Mouse (Mus musculus) v-Abl transformed pro-B cells (cell line): ENCODE results near the gene Med22.
"Not testable (repeated sequence)": the region's sequence is repeated elsewhere in the genome, so short reads cannot be mapped to it uniquely, and the experiment has no call there.

Experiments
- in situ Hi-C, 2 experiments: fragments of 400-800 bp; cut with MboI; formaldehyde crosslinking; loops; one replicate each; pipeline ENCODE4 v1.15.1; 2025; ENCODE audit not compliant: unreplicated experiment in 2 of 2

Med22 gene

DNA sequence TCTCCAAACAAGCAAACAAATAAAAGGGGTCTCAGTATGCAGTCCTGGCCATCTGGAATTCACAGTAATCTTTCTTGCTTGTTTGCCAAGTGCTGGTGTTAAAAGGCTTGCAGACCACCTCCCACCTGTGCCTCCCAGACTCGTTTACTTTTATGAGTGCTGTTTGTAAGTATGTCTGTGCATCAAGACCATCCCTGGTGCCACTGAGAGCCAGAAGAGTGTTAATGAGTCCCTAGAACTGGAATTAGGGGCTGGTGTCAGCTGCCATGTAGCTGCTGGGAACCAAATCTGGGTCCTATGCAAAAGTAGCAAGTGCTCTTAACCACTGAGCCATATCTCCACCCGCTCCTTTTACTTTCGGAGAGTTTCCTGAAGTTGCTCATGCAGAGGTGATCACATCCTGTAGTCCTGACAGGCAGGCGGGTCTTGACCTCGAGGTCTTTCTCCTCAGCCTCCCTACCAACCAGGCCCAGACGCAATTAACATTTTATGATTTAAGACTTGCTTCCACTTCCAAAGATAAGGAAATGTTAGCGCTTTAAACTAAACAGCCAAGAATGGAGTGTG lies 8.6 kb downstream of the Med22 start:
- in situ Hi-C loops = loop anchor here (5.0 to 25.0 kb wide), 6 partner anchors 455 to 1640 kb away; partner anchors contain the start of genes Sec16a (in 2 of the 2), Anapc2 (in 1 of the 2), C8g (in 1 of the 2) and Fbxw5 (in 1 of the 2)

DNA sequence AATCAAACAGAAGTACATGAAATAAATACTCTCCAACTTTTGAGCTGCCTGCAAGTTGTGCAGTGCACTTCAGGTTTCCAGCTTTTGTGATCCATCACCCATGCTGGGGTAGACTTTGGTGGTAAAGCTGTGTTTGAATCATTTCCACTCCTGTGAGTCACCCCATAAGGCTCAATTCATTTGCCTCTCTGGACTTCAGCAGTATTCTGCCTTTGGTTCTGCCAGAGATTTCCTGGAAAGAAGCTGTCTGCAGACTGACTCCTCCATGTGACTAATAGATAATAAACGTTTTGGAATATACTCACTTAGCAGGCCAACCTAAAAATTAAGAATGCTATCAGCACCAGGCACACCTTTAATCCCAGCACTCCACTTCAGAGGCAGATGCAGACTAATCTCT lies 9.7 kb downstream of the Med22 start:
- in situ Hi-C loops = loop anchor here (5.0 to 25.0 kb wide), 6 partner anchors 453 to 1638 kb away; partner anchors contain the start of genes Sec16a (in 2 of the 2), Anapc2 (in 1 of the 2), C8g (in 1 of the 2) and Fbxw5 (in 1 of the 2)

- in situ Hi-C loops = loop anchor here in 1 of 2 experiments (10.0 kb wide), 1 partner anchor 241 kb away; no protein-coding TSS in a partner anchor
Measured at GRCm38 (mm10) chr2:26895898-26896297, 14.6 kb downstream of the Med22 start.

DNA sequence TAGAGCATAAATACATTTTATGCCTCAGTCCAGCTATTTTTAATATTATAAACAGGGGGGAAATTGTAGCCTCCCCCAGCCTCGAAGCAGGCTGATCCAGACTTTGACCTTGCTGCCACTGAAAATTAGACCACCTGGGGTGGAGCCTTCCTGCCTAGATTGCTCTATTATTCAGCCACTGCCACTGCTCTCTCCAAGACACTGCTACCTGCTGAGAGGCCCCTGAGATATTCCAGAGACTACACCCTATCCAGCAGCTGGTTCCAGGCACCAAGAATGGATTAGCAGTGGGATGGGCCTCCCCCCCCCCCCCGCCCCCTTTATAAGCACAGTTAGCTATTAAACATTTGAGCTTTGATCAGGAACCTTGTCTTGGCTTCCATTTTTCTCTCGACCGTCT lies 24.3 kb downstream of the Med22 start:
- in situ Hi-C loops = not testable (repeated sequence)

DNA sequence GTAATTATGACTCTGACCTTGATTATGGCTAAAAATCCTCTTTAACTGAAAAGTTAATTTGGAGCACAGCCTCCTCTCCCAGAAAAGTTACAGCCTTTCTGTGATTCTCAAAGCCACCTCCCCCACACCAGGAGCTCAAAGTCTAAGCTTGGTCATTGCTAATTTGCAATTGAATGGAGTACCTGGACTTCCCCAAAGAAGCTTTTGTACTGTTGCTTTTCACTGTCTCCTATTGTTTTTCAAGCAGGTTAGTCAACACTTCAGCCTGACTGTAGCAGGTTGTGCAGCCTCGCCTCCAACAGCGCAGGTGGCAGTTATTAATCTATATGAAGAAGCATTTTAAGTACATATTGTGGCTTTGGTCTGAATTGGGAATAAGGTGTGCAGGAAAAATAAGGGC lies 24.9 kb downstream of the Med22 start:
- in situ Hi-C loops = not testable (repeated sequence)

GRCm38 (mm10) chr2:26878571-26878970 lies 31.9 kb downstream of the Med22 start:
- in situ Hi-C loops = no loop called here

- in situ Hi-C loops = no loop called here
Measured at GRCm38 (mm10) chr2:26870666-26871065, 39.8 kb downstream of the Med22 start.

DNA sequence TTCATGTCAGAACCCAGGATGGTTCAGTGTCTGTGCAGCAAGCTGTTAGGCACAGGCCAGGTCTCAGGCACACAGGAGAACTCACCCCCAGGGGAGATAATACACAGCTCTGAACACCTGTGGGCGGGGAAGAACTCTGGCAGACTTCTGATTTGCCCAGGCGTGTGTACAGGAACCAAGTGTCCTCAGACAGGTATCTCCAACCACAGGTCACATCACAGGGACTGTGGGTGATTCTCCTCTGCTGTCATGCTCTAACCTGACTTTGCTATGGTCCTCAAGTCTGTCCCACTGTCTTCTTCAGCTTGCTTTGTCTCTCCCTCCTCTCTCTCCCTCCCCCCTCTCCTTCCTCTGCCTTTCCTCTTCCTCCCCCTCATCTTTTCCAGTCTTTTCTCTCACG lies 45.6 kb downstream of the Med22 start, which contains the start of gene Abo:
Abo (minus strand) TSS at position 101 of the 400 bp plus-strand sequence.
- in situ Hi-C loops = no loop called here

GRCm38 (mm10) chr2:26862856-26863255 lies 47.6 kb downstream of the Med22 start:
- in situ Hi-C loops = no loop called here
